Mouse (Mus musculus) brain, adult 2 months (tissue): ENCODE measurements at regions not wholly inside any gene's neighbourhood (a gene's known extent, or its start where the extent isn't known, plus 50 kb on each side); places are given as distances from the start of the nearest gene placed in this dataset.
A peak's percentile ranks its signal among the peaks of the same experiment; 100 is the strongest.

Experiments
- DNase-seq: peaks from one replicate; pipeline ENCODE4 v3.0.0; 2011; ENCODE audit warnings: low read depth, low spot score

- no peak for DNase-seq
These were observed 81.4 kb downstream of the Tfap2b start for GRCm38 (mm10) chr1:19290098-19290497.

GRCm38 (mm10) chr1:19321598-19321997 lies 112.9 kb downstream of the Tfap2b start:
- DNase-seq, result no peak

GRCm38 (mm10) chr1:19336062-19336461 lies 127.3 kb downstream of the Tfap2b start:
- no peak for DNase-seq

GRCm38 (mm10) chr1:19337207-19337606 lies 128.5 kb downstream of the Tfap2b start:
- peak; percentile 4 for DNase-seq

- DNase-seq, result no peak
These were observed 135.7 kb downstream of the Tfap2b start for GRCm38 (mm10) chr1:19344445-19344844.

- DNase-seq, result peak; percentile 21
These were observed 141.8 kb downstream of the Tfap2b start for GRCm38 (mm10) chr1:19350495-19350894.

GRCm38 (mm10) chr1:19384856-19385255 lies 176.1 kb downstream of the Tfap2b start:
- peak; percentile 2 for DNase-seq

GRCm38 (mm10) chr1:19388864-19389505 lies 180.3 kb downstream of the Tfap2b start:
- DNase-seq, result peak; percentile 8

GRCm38 (mm10) chr1:19407556-19407955 lies 198.8 kb downstream of the Tfap2b start:
- no peak for DNase-seq

GRCm38 (mm10) chr1:19412345-19412744 lies 203.6 kb downstream of the Tfap2b start:
- DNase-seq, result no peak

- peak; percentile 58 for DNase-seq
These were observed 212.4 kb downstream of the Tfap2b start for GRCm38 (mm10) chr1:19421116-19421515.

GRCm38 (mm10) chr1:19450786-19451185 lies 242.1 kb downstream of the Tfap2b start:
- peak; percentile 10 for DNase-seq

GRCm38 (mm10) chr1:19458646-19459441 lies 250.1 kb downstream of the Tfap2b start:
- DNase-seq, result no peak

- peak; percentile 45 for DNase-seq
These were observed 251.2 kb downstream of the Tfap2b start for GRCm38 (mm10) chr1:19459876-19460275.

- DNase-seq, result no peak
These were observed 264.8 kb downstream of the Tfap2b start for GRCm38 (mm10) chr1:19473561-19473960.
